Mouse (Mus musculus) ES-Bruce4 (cell line): Measurements from ENCODE around the gene Cdh7.

Experiments used
- CTCF ChIP-seq: IDR thresholded peaks from one replicate; pipeline ENCODE4 v1.8.1; 2011; ENCODE audit warnings: low read depth, low read length
- EP300 ChIP-seq: IDR thresholded peaks from 2 replicates; pipeline ENCODE4 v1.6.1; 2011; ENCODE audit warnings: low read depth, low read length; ENCODE audit not compliant: insufficient read depth
- POLR2A ChIP-seq: IDR thresholded peaks from one replicate; pipeline ENCODE4 v1.8.1; 2011; ENCODE audit warnings: low read length; ENCODE audit not compliant: insufficient read depth

- TF ChIP-seq EP300 (no peak), CTCF (no peak), POLR2A (no peak)
Measured at GRCm38 (mm10) chr1:109948571-109948970, 33.7 kb upstream of the Cdh7 start.
